ENCODE assay signal across 8 mouse cellular contexts in the genomic region with DNA sequence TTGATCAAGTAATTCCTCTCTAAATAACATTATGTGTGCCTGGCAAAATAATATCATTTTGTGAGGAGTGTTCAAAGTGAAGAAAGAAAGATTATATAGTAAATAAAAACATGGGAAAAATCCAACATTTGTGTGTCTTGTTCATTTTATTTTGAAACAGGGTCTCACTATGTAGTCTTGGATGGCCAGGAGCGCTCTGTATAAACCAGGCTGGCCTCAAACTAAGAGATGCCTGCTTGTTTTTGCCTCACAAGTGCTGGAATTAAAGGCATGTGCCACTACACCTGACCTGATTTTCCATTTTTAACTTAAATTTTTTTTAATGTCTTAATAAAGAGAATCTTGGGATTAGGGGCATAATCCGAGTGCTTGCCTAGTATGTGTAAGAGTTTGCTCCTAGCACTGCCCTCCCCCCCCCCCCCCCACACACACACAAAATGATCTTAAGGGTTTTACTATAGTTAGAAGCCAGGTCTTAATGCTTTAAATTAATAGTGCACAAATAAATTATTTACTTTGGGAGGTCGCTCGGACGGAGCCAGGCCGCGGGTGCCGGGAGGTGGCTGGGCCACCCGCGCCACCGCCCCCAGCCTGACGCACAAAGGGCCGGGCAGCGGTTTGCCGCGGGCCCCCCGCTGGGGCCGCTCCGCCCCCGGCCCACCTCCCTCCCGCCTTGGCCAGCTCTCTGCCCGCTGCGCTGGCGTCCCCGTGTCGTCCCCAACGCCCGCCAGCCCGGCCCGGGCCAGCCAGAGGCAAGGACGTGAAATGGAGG.
DNase-seq lines count a peak whose midpoint lies in the region; ATAC-seq and TF ChIP-seq lines count a peak whose summit lies in the region.

No protein-coding gene starts in this region.

- 13% methylated on average over 28 of the region's 31 CpGs for WGBS in heart, embryonic 16.5 days
- WGBS in midbrain, embryonic 10.5 days, result 12% methylated on average over 31 of the region's 31 CpGs

- H3K27me3 ChIP-seq in heart, embryonic 16.5 days (ENCODE audit: control insufficient read depth, insufficient read depth, low read length), result peaks cover 2% of the 10 kb centered on the region
- H3K27me3 ChIP-seq in midbrain, embryonic 10.5 days (ENCODE audit: low read depth, poor library complexity, severe bottlenecking), result peaks cover 5% of the 10 kb centered on the region

- H3K4me3 ChIP-seq in heart, embryonic 16.5 days (ENCODE audit: low read length), result peak overlapping the region; percentile 50
- peak overlapping the region; percentile 61 for H3K4me3 ChIP-seq in midbrain, embryonic 10.5 days

- peak overlapping the region; percentile 81 for H3K4me2 ChIP-seq in heart, embryonic 16.5 days (ENCODE audit: low read depth, low read length)

- no peak for ATAC-seq in heart, embryonic 16.5 days (replicated peaks; ENCODE audit: extremely low read depth, insufficient read depth, low FRiP score)
- ATAC-seq in frontal cortex, adult (ENCODE audit: low TSS enrichment), result no peak

- DNase-seq in heart, adult 9 months (ENCODE audit: low spot score in 2 of 2), result no peak
- peak; percentile 40 for DNase-seq in brain, embryonic 14.5 days (ENCODE audit: low read depth)
- DNase-seq in forelimb bud, embryonic 11.5 days (ENCODE audit: low read depth, low spot score), result peak; percentile 4
- peak; percentile 63 for DNase-seq in midbrain, embryonic 10.5 days (ENCODE audit: low spot score)
- DNase-seq in spleen, adult 18-20 months, result no peak
- no peak for DNase-seq in thymus, postnatal 0 days (ENCODE audit: low spot score)

- H3K36me3 ChIP-seq in heart, embryonic 16.5 days (ENCODE audit: control insufficient read depth, insufficient read depth), result no peaks in the 10 kb centered on the region
- H3K36me3 ChIP-seq in midbrain, embryonic 10.5 days, result no peaks in the 10 kb centered on the region

- TF ChIP-seq CTCF in brain, embryonic 14.5 days (IDR thresholded peaks at IDR 0.05; ENCODE audit: borderline replicate concordance, extremely low read depth, insufficient read depth, insufficient read length), result no peak

- H3K27ac ChIP-seq in heart, embryonic 16.5 days (ENCODE audit: low read length), result no peak overlapping the region
- H3K27ac ChIP-seq in midbrain, embryonic 10.5 days (replicated peaks), result peak overlapping the region; percentile 86

- no peak for TF ChIP-seq POLR2A in brain, embryonic 14.5 days (IDR thresholded peaks at IDR 0.05; ENCODE audit: borderline replicate concordance, extremely low read depth, insufficient read depth, insufficient read length, poor library complexity, severe bottlenecking)

- no peaks in the 10 kb centered on the region for H3K4me1 ChIP-seq in heart, embryonic 16.5 days (ENCODE audit: control insufficient read depth, insufficient read depth, low read length)
- peaks cover 5% of the 10 kb centered on the region; the same call in 1 of the 2 replicates for H3K4me1 ChIP-seq in midbrain, embryonic 10.5 days

- H3K9me3 ChIP-seq in heart, embryonic 16.5 days (replicated peaks; ENCODE audit: control insufficient read depth, low read length), result no peaks in the 10 kb centered on the region
- H3K9me3 ChIP-seq in midbrain, embryonic 10.5 days (replicated peaks), result peaks cover 8% of the 10 kb centered on the region; the same call in 1 of the 2 replicates

- H3K9ac ChIP-seq in heart, embryonic 16.5 days (ENCODE audit: low read length), result peak overlapping the region; percentile 60

Comparison
In these comparisons a context has a peak if more than half of its experiments do, and no peak if none do; other contexts are left out.
1. DNase-seq: peak in brain, embryonic 14.5 days (single experiment), forelimb bud, embryonic 11.5 days (single experiment) and midbrain, embryonic 10.5 days (single experiment); none in heart, adult 9 months (0 of 2), spleen, adult 18-20 months (0 of 2) and thymus, postnatal 0 days (single experiment).